Mouse (Mus musculus) limb, embryonic 11.5 days (tissue): ENCODE data around the gene Garnl3. TPM values are rescaled to one million over a fixed set of nuclear protein-coding genes. Genes with fewer than 3 reads are reported as not detected.

ENCODE experiments used
- ATAC-seq: fragments of 200-750 bp; cut with Nextera tagmentation; 2 replicates; pipeline ENCODE4 v1.8.0; 2017; ENCODE audit warnings: low read depth; ENCODE audit not compliant: insufficient number of reproducible peaks, low FRiP score, low TSS enrichment
- DNase-seq: peaks from one replicate; pipeline ENCODE4 v3.0.0-alpha.2; 2015; ENCODE audit warnings: low spot score
- H3K27ac ChIP-seq: fragments of 300-500 bp; sonication (generic); replicated peaks from 2 replicates; pipeline ENCODE4 v1.5.1; 2014; ENCODE audit warnings: low read depth, mild to moderate bottlenecking, low read length
- H3K27me3 ChIP-seq: fragments of 300-500 bp; sonication (generic); 2 replicates; pipeline ENCODE4 v1.6.1; 2014; ENCODE audit warnings: mild to moderate bottlenecking, low read length, mixed read lengths; ENCODE audit not compliant: control insufficient read depth, insufficient read depth
- H3K36me3 ChIP-seq: fragments of 300-500 bp; sonication (generic); 2 replicates; pipeline ENCODE4 v1.6.1; 2014; ENCODE audit warnings: mild to moderate bottlenecking, low read length, moderate library complexity, mixed read lengths; ENCODE audit not compliant: control insufficient read depth, insufficient read depth
- H3K4me1 ChIP-seq: fragments of 300-500 bp; sonication (generic); 2 replicates; pipeline ENCODE4 v1.6.1; 2014; ENCODE audit warnings: low read length, mixed read lengths; ENCODE audit not compliant: control insufficient read depth, insufficient read depth
- H3K4me2 ChIP-seq: fragments of 300-500 bp; sonication (generic); 2 replicates; pipeline ENCODE4 v1.6.1; 2014; ENCODE audit warnings: low read depth, mild to moderate bottlenecking, moderate library complexity; ENCODE audit not compliant: severe bottlenecking
- H3K4me3 ChIP-seq: fragments of 300-500 bp; sonication (generic); 2 replicates; pipeline ENCODE4 v1.5.1; 2014; ENCODE audit warnings: low read depth, low read length
- H3K9ac ChIP-seq: fragments of 300-500 bp; sonication (generic); 2 replicates; pipeline ENCODE4 v1.6.1; 2014; ENCODE audit warnings: mild to moderate bottlenecking, low read length
- H3K9me3 ChIP-seq: fragments of 300-500 bp; sonication (generic); 2 replicates; pipeline ENCODE4 v1.6.1; 2016; ENCODE audit warnings: low read length; ENCODE audit not compliant: control insufficient read depth
- WGBS: fragments of 180-500 bp; shearing (Covaris S2); extraction: QIAGEN DNeasy Blood & Tissue Kit; methylation state at CpG from one replicate; pipeline ENCODE4 v1.1.7; 2014; 5-methylcytosine and 5-hydroxymethylcytosine counted together
- polyA plus RNA-seq: library from polyadenylated mRNA; unstranded; fragments of >200 nt; fragmentation: Nextera tagmentation; extraction: Ambion mirVana; gene quantifications from 2 replicates; pipeline ENCODE4 v1.2.1, GENCODE M21; 2014

Garnl3 gene
- polyA plus RNA-seq, 1 experiment from 2014 or later: 10.4 TPM

DNA sequence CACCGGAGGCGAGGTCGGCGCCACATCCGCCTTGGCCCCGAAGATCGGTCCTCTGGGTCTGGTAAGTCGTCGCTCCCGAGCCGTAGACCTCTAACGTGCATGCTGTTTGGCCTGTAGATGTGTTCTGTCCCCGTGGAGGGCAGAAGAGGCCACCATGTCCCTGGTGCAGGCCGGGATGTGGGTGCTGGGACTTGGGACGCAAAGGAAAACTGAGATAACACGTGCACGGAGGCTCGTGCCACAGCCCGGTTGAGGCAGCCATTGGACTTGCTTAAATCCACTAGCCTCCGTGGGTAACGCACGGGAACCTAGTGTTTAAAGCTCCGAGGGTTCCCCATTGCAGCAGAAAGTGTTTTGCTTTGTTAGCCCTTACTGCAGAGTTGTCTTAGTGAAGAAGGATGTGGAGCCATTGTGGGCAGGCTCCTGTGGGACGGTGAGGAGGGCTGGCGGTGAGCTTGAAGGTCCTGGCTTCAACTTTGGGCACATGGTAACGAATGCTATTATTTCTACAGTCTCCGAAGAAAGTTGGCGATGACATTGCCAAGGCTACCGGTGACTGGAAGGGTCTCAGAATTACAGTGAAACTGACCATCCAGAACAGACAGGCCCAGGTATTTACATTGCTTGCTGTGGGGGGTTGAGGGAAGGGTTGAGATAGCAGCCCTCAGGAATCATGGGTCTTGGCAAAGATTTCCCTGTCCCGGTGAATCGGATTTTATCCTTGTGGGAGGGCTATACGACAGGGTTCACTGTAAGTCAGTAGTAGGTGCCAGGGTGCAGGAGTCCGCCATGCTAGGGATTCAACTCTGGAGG is 169.2 kb downstream of the Garnl3 start:
- peak overlapping the region; percentile 57 for H3K27ac ChIP-seq
- H3K4me2 ChIP-seq: peak overlapping the region; percentile 65
- WGBS: under 1% methylated on average over 33 of the region's 33 CpGs
- peak; percentile 57 for DNase-seq
- peaks cover 13% of the 10 kb centered on the region for H3K36me3 ChIP-seq
- no peak for ATAC-seq
- H3K9me3 ChIP-seq: no peaks in the 10 kb centered on the region
- peaks cover 17% of the 10 kb centered on the region for H3K4me1 ChIP-seq
- H3K27me3 ChIP-seq: no peaks in the 10 kb centered on the region
- peak overlapping the region; percentile 75 for H3K4me3 ChIP-seq
- H3K9ac ChIP-seq: peak overlapping the region; percentile 90

DNA sequence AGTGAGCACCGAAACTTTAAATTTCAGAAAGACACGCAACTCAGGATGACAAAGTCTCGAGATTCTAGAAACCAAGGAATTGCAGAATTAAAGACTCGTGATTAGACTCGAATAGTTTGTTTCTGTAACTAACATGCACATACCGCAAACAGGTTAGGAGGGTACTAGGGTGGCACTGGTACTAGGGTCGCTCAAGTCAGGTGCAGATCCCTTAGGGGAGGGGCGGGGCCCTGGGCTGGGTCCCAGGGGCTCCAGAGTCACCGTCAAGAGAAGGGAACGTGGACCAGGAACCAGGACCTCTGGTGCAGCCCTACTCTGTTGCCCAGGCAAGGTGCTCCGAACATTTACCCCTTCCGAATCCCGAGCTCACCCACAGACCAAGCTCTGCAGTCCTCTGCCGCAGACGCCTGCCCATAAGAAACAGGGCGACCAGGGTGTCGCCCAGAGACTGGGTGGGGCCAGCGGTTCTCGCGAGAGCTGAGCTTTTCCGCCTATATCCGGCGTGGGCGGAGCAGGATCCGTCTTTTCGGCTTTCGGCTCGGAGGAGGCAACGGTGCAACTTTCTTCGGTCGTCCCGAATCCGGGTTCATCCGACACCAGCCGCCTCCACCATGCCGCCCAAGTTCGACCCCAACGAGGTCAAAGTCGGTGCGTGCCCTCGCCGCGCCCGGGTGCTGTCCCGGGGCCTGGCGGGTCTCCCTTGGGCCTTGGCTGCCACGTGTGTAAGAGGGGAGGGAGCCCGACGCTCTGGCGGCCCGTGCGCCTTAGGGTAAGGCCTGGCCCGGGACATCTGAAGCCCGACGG is 170.1 kb downstream of the Garnl3 start, which contains the start of the genes Rpl12 and Lrsam1:
Rpl12 (plus strand) TSS at position 368 of the 804 bp plus-strand sequence.
Lrsam1 (minus strand) TSS at position 423 of the 804 bp plus-strand sequence.
- ATAC-seq (peak; percentile 90), DNase-seq (peak; percentile 95)
- Histone ChIP-seq H3K27me3 (no peaks in the 10 kb centered on the region), H3K4me1 (peaks cover 16% of the 10 kb centered on the region), H3K4me2 (peak within 1 kb of the TSS; percentile 68), H3K27ac (peak within 1 kb of the TSS; percentile 57), H3K36me3 (peaks cover 13% of the 10 kb centered on the region), H3K9ac (peak within 1 kb of the TSS; percentile 90), H3K9me3 (no peaks in the 10 kb centered on the region), H3K4me3 (peak within 1 kb of the TSS; percentile 75)
- 3% methylated on average over 55 of the region's 55 CpGs for WGBS

DNA sequence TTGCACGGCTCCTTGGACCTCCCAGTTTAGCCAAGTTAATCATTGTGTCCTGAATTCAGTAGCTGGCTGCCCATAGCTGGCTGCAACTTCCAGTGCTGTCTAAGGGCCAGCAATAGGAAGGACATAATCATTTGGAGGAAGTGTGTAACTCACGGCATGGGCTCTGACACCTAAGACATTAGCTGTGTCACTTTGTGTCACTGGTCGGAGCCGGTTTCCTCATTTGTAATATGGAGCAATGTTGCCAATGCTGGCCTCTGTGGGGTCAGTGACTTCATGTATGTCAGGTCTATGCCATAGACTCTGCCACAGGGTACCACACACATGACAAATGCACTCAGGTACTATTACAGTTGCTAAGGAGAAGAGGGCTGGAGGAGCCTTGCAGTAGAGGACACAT is 171.2 kb downstream of the Garnl3 start:
- H3K27me3 ChIP-seq: no peaks in the 10 kb centered on the region
- DNase-seq (no peak), ATAC-seq (no peak)
- peaks cover 15% of the 10 kb centered on the region for H3K4me1 ChIP-seq
- 93% methylated on average over 4 of the region's 4 CpGs for WGBS
- H3K9me3 ChIP-seq: no peaks in the 10 kb centered on the region
- H3K4me3 ChIP-seq: no peak overlapping the region
- peaks cover 13% of the 10 kb centered on the region for H3K36me3 ChIP-seq
- H3K27ac ChIP-seq: no peak overlapping the region
- H3K4me2 ChIP-seq: peak overlapping the region; percentile 68; the same call in 1 of the 2 replicates
- H3K9ac ChIP-seq: no peak overlapping the region

DNA sequence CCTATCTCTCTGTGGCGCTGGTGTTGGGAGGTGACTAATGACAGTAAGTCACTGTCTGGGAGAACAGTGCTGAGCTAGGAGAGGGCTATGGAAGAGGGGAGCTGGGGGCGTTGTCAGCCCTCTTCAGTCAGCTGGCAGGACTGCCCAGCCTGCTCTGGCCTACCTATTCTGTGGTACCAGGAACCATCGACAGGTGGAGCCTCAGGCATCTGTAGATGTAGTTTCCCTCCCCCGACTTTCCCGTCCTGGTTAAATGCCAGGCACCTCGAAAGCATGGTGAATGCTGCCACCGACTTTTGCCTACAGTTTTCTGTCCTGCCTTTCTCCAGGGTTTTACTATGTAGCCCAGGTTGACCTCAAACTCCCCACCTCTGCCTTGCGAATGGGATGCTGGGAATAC is 174.1 kb downstream of the Garnl3 start:
- no peak for ATAC-seq
- 55% methylated on average over 8 of the region's 8 CpGs for WGBS
- Histone ChIP-seq H3K36me3 (peaks cover 5% of the 10 kb centered on the region), H3K27ac (no peak overlapping the region), H3K4me1 (peaks cover 9% of the 10 kb centered on the region), H3K4me2 (no peak overlapping the region), H3K9ac (no peak overlapping the region), H3K9me3 (no peaks in the 10 kb centered on the region), H3K27me3 (no peaks in the 10 kb centered on the region), H3K4me3 (no peak overlapping the region)
- DNase-seq: peak; percentile 37

DNA sequence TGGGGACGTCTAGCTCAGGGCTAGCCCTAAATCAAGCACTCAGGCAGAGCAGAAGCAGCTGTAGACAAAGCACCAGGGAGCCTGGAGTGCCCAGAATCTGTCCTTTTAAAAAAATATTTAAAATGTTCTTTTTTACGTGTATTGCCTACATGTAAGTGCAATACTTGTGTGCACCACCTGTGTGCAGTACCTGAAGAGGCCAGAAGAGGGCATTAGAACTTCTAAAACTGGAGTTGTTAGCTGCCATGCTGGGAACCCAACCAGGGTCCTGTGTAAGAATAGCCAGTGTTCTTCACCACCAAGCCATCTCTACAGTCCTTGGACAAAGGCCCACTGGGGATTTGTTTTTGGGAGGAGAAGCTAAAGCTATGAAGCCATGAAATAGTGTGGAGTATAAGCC is 176.9 kb downstream of the Garnl3 start:
- Histone ChIP-seq H3K27me3 (no peaks in the 10 kb centered on the region), H3K9me3 (no peaks in the 10 kb centered on the region), H3K4me3 (no peak overlapping the region), H3K9ac (no peak overlapping the region), H3K4me1 (0 out of 2 replicates have a peak, but pooled peaks cover 2% of the 10 kb centered on the region), H3K4me2 (no peak overlapping the region), H3K27ac (no peak overlapping the region), H3K36me3 (peaks cover 8% of the 10 kb centered on the region)
- ATAC-seq: no peak
- DNase-seq: no peak
- WGBS: 86% methylated on average over 2 of the region's 2 CpGs

DNA sequence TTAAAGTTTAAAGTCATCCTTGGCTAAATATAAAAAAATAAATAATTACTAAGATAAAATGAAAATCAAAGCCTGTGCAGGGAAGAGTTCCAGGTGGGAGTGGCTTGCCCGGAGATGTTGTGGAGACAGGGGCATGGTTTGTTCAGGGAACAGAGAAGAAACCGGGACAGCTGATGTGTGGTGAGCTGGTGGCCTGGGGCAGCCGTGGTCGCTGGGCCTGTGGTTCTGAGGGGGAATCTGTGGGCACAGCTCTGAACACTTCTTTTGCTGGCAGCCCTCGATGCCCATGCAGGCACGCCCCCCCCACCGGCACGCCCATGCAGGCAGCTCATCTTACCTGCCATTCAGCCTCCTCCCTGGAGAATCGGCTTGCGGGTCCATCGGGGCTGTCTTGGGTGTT is 184.0 kb downstream of the Garnl3 start:
- Histone ChIP-seq H3K4me2 (no peak overlapping the region), H3K9ac (no peak overlapping the region), H3K9me3 (no peaks in the 10 kb centered on the region), H3K27ac (no peak overlapping the region), H3K4me3 (no peak overlapping the region), H3K4me1 (no peaks in the 10 kb centered on the region), H3K36me3 (peaks cover 3% of the 10 kb centered on the region; the same call in 1 of the 2 replicates), H3K27me3 (no peaks in the 10 kb centered on the region)
- DNase-seq (no peak), ATAC-seq (no peak)
- 89% methylated on average over 11 of the region's 11 CpGs for WGBS

DNA sequence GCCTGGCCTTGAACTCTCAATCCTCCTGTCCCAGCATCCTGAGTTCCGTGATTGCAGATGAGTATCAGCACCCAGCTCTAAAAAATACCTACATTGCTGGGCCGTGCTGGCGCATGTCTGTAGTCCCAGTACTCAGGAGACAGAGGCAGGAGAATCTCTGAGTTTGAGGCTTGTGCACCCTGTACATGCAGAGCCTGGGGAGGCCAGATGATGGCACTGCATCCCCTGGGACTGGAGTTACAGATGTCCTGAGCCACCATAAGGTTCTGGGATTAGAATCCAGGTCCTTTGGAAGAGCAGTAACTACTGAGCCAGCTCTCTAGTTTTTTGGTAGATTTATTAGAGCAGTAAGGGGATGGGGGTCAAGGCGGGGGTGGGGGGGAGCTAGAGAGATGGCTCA is 191.0 kb downstream of the Garnl3 start:
- no peak overlapping the region for H3K27ac ChIP-seq
- ATAC-seq: no peak
- DNase-seq: no peak
- no peak overlapping the region for H3K4me2 ChIP-seq
- no peak overlapping the region for H3K4me3 ChIP-seq
- H3K9ac ChIP-seq: no peak overlapping the region
- no peaks in the 10 kb centered on the region for H3K4me1 ChIP-seq
- no peaks in the 10 kb centered on the region for H3K9me3 ChIP-seq
- H3K27me3 ChIP-seq: no peaks in the 10 kb centered on the region
- H3K36me3 ChIP-seq: peaks cover 7% of the 10 kb centered on the region
- WGBS: 90% methylated on average over 4 of the region's 4 CpGs

DNA sequence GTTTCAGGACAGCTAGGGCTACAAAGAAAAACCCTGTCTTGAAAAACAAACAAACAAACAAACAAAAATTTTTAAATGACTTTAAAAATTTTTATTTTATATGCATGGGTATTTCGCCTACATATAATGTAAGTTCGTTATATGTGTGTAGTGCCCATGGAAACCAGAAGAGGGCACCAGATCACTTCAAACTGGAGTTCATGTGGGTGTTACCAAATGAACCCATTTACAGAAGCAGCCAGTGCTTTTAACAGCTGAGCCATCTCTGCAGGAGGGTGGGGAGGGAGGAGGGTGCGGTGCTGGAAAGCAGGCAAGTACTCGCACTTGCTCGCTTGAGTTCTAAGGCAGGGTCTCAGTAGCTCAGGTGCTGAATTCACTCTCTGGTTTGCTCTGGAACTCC is 192.0 kb downstream of the Garnl3 start:
- WGBS: 58% methylated on average over 5 of the region's 5 CpGs
- Histone ChIP-seq H3K36me3 (peaks cover 7% of the 10 kb centered on the region), H3K4me2 (no peak overlapping the region), H3K27me3 (no peaks in the 10 kb centered on the region), H3K9ac (no peak overlapping the region), H3K9me3 (no peaks in the 10 kb centered on the region), H3K4me3 (no peak overlapping the region), H3K4me1 (no peaks in the 10 kb centered on the region), H3K27ac (no peak overlapping the region)
- peak; percentile 60 for DNase-seq
- ATAC-seq: no peak
